Mouse (Mus musculus): ENCODE measurements around the gene Sec14l5. TPM values are rescaled to one million over a fixed set of nuclear protein-coding genes. Genes with fewer than 3 reads are reported as not detected.

Sec14l5 gene
- polyA plus RNA-seq (2014; fragmentation: Illumina TruSeq; extraction: RNeasy Lipid Tissue Mini Kit (QIAGEN cat#74804); ENCODE audit: low read depth, low replicate concordance), result not detected

DNA sequence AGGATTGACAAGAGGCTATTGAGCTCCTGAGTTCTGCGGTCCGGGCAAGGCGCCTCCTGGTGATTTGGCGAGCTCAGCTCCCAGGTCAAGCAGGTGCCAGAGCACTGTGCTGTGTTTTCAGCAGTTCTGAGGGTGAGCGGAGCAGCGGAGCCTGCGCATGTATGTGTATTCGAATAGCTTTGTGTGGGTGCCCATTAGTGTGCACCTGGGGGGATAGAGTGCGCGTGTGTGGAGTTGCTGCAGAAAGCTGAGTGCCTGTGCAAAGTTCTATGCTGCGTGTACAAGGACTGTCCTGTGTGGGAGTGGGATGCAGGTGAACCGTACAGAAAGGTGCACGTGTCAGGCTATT is at the start of gene Sec14l5:
Sec14l5 (plus strand) TSS at position 73 of the 349 bp plus-strand sequence.

DNA sequence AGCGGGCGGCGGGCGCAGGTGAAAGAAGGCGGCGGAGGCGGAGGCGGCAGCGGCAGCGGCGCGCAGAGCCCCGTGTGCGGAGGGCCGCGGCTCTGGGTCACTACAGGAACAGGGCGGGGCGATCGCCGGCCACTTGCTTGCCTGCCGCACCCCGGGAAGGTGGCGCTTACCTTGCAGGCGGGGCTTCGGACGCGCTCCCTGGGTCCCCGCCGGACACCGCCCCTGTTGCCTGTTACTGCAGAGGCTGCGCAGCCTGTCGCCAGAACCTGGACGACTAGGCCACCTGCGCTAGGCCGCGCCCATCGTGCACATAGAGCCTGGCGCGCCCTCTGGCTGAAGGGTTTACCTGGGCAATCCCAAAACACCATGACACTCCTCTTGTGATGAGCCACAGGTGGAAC is 14.5 kb upstream of the Sec14l5 start, which contains the start of gene Ppl:
Ppl (minus strand) TSS at position 21 of the 401 bp plus-strand sequence.

DNA sequence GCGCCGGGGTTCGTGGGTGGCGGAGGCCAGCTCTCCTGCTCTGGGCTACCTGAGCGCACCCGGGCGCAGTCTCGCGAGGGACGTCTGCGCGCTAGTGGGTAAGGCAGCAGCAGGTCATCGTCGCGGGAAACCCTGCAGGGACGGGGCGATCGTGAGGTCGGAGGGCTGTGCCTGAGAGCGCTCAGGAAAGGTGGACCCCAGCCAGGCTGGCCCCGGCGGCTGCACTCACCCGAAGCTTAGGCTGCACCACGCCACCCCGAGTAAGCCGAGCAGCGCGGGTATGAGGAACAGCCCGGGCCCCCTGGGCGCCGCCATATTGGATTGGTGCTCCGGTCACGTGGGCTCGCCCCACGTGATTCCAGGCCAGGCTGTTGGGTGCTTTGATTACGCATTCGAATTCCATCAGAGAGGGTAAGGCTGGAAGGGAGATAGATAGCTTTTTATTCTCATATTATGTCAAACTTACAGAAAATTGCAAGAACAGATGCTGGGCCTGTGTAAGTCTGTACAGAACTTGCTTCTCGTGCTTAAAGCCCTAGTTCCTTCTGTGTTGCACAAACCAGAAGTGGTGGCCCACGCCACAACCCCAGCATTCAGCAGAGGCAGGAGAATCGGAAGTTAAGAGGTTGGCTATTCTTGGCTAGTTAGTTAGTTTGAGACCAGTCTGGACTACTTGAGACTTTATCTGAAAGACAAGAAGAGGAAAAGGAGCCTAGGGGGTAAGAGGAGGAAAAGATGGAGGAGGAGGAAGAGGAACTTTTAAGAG is 56.9 kb downstream of the Sec14l5 start, which contains the start of gene Nagpa:
Nagpa (minus strand) TSS at position 345 of the 766 bp plus-strand sequence.

DNA sequence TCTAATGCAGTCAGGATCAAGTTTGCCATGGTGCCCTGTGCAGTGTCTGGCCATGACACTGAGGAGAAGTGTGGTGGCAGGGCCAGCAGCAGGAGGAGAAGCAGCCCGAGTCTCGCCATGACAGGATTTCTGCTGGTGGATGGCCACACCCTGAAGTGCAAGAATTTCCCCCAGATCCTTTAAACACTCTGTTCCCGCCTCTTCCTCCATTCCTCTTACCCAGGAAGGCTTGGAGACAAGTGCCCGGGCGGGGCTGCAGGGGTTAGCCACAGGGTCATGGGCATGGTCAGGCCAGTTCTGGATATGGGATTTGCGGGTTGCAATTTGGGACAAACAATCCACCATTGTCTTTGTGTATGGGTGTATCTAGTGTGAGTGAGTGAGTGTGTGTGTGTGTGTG is 75.2 kb downstream of the Sec14l5 start, which contains the start of gene AU021092:
AU021092 (minus strand) TSS at position 160 of the 400 bp plus-strand sequence.

DNA sequence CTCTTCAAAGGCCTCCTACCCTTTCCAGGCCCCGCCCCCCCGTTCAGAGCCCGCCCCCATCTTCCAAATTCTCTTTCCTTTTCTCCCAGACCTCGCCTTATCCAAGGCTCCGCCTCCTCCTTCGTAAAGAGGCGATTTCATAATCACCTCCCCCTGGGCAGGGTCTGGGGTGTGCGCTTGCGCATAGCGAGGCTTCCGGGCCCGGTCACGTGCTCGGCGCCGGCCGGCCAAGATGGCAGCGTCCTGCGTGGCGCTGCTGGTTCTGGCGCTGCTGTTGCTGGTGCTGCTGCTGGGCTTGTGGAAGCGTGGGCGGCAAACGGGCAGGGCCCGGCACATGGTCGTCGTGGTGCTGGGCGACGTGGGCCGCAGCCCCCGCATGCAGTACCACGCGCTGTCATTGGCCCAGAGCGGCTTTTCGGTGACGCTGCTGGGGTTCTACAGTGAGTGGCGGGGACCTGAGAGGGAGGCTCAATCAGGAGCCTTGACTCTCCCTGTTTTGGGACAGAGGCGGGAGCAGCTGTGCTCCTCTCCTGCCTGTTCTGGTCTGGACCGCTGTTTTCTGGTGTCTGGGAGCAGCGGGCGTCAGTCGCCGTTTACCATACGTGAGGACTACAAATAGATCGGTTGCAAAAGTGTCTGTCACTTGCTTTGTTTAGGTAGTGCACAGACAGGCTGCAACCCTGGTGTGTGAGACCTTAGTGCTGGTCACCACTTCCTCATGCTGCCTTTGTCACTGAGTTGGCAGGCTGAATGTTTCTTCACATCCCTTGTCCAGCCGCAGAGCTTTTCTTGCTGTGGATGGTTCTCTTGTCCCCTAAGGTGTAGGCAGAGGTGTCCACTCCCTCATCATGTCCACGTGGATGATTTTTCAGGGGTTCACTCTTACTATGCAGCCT is 86.8 kb downstream of the Sec14l5 start, which contains the start of gene Alg1:
Alg1 (plus strand) TSS at position 204 of the 896 bp plus-strand sequence.

Other genes starting within 250 kb of the Sec14l5 start
- 4.2 TPM for gene Nudt16l1, start 208.3 kb upstream of the Sec14l5 start, polyA plus RNA-seq (2014; fragmentation: Illumina TruSeq; extraction: RNeasy Lipid Tissue Mini Kit (QIAGEN cat#74804); ENCODE audit: low read depth, low replicate concordance)
- gene Anks3, start 182.9 kb upstream of the Sec14l5 start, polyA plus RNA-seq (2014; fragmentation: Illumina TruSeq; extraction: RNeasy Lipid Tissue Mini Kit (QIAGEN cat#74804); ENCODE audit: low read depth, low replicate concordance), result 3.4 TPM
- not detected for gene Sept12, start 149.3 kb upstream of the Sec14l5 start, polyA plus RNA-seq (2014; fragmentation: Illumina TruSeq; extraction: RNeasy Lipid Tissue Mini Kit (QIAGEN cat#74804); ENCODE audit: low read depth, low replicate concordance)
- not detected for gene Smim22, start 139.8 kb upstream of the Sec14l5 start, polyA plus RNA-seq (2014; fragmentation: Illumina TruSeq; extraction: RNeasy Lipid Tissue Mini Kit (QIAGEN cat#74804); ENCODE audit: low read depth, low replicate concordance)
- gene Rogdi, start 133.6 kb upstream of the Sec14l5 start, polyA plus RNA-seq (2014; fragmentation: Illumina TruSeq; extraction: RNeasy Lipid Tissue Mini Kit (QIAGEN cat#74804); ENCODE audit: low read depth, low replicate concordance), result 1.7 TPM
- 48.3 TPM for gene Glyr1, start 97.2 kb upstream of the Sec14l5 start, polyA plus RNA-seq (2014; fragmentation: Illumina TruSeq; extraction: RNeasy Lipid Tissue Mini Kit (QIAGEN cat#74804); ENCODE audit: low read depth, low replicate concordance)
- 7.8 TPM for gene Ubn1, start 97.1 kb upstream of the Sec14l5 start, polyA plus RNA-seq (2014; fragmentation: Illumina TruSeq; extraction: RNeasy Lipid Tissue Mini Kit (QIAGEN cat#74804); ENCODE audit: low read depth, low replicate concordance)
- gene Ppl, start 14.7 kb upstream of the Sec14l5 start, polyA plus RNA-seq (2014; fragmentation: Illumina TruSeq; extraction: RNeasy Lipid Tissue Mini Kit (QIAGEN cat#74804); ENCODE audit: low read depth, low replicate concordance), result 4.8 TPM
- 2.7 TPM for gene Nagpa, start 56.9 kb downstream of the Sec14l5 start, polyA plus RNA-seq (2014; fragmentation: Illumina TruSeq; extraction: RNeasy Lipid Tissue Mini Kit (QIAGEN cat#74804); ENCODE audit: low read depth, low replicate concordance)
- 0.40 TPM for gene AU021092, start 75.2 kb downstream of the Sec14l5 start, polyA plus RNA-seq (2014; fragmentation: Illumina TruSeq; extraction: RNeasy Lipid Tissue Mini Kit (QIAGEN cat#74804); ENCODE audit: low read depth, low replicate concordance)
- gene Alg1, start 86.5 kb downstream of the Sec14l5 start, polyA plus RNA-seq (2014; fragmentation: Illumina TruSeq; extraction: RNeasy Lipid Tissue Mini Kit (QIAGEN cat#74804); ENCODE audit: low read depth, low replicate concordance), result 1.7 TPM
- 2.4 TPM for gene Eef2kmt, start 108.9 kb downstream of the Sec14l5 start, polyA plus RNA-seq (2014; fragmentation: Illumina TruSeq; extraction: RNeasy Lipid Tissue Mini Kit (QIAGEN cat#74804); ENCODE audit: low read depth, low replicate concordance)

All from liver, adult 10 weeks (tissue).